Mouse (Mus musculus): Measurements from ENCODE around the gene Pkd1l1.
A peak's percentile ranks its signal among the peaks of the same experiment; 100 is the strongest.

DNA sequence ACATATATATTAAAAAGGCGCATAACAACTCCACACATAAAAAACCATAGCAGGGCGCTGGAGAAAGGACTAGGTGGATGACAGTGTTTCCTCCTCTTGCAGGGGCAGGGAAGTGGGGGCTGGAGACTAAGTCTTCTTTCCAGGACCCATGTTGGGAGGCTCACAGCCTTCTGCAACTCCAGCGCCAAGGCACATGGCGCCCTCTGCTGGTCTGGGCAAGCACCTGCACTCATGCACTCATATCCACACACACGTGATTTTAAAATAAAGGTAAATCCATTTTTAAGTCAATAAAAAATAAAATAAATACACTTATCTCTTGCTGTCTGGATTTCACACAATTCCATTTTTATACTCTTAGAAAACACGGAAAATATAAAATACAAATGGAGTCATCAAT lies 16.0 kb downstream of the Pkd1l1 start:
- TF ChIP-seq POLR2A (IDR thresholded peaks at IDR 0.05; ENCODE audit: insufficient read depth, low read length) (no peak), CTCF (IDR thresholded peaks at IDR 0.05; ENCODE audit: low read depth, low read length) (peak; percentile 96), EP300 (IDR thresholded peaks at IDR 0.05; ENCODE audit: insufficient read depth, low read depth, low read length) (no peak)

Measured in ES-Bruce4 (cell line).